Mouse (Mus musculus) testis, adult 2 months (tissue): Measurements from ENCODE around the gene Fbp1. TPM values are rescaled to one million over a fixed set of nuclear protein-coding genes. Genes with fewer than 3 reads are reported as not detected.

Experiments
- H3K27ac ChIP-seq: fragments of 200-500 bp; 2 replicates; pipeline ENCODE4 v1.5.1; 2012; ENCODE audit warnings: low read depth, low read length; ENCODE audit not compliant: control insufficient read depth, insufficient read depth
- H3K27me3 ChIP-seq: fragments of 200-500 bp; 2 replicates; pipeline ENCODE4 v1.6.1; 2012; ENCODE audit warnings: mild to moderate bottlenecking, low read length, moderate library complexity; ENCODE audit not compliant: control insufficient read depth, insufficient read depth
- H3K36me3 ChIP-seq: fragments of 200-500 bp; 2 replicates; pipeline ENCODE4 v1.6.1; 2012; ENCODE audit warnings: mild to moderate bottlenecking, low read length; ENCODE audit not compliant: control insufficient read depth, insufficient read depth
- H3K4me1 ChIP-seq: fragments of 200-500 bp; 2 replicates; pipeline ENCODE4 v1.6.1; 2012; ENCODE audit warnings: low read length; ENCODE audit not compliant: control insufficient read depth, insufficient read depth
- H3K4me3 ChIP-seq: fragments of 200-500 bp; 2 replicates; pipeline ENCODE4 v1.5.1; 2012; ENCODE audit warnings: low read depth, mild to moderate bottlenecking, low read length, moderate library complexity, mixed read lengths; ENCODE audit not compliant: control insufficient read depth
- CTCF ChIP-seq: fragments of 200-500 bp; IDR thresholded peaks from 2 replicates; pipeline ENCODE4 v1.5.1; 2012; ENCODE audit warnings: low read depth, mild to moderate bottlenecking, inconsistent platforms, low read length, moderate library complexity; ENCODE audit not compliant: control insufficient read depth, insufficient read depth, insufficient replicate concordance
- POLR2A ChIP-seq: fragments of 200-500 bp; IDR thresholded peaks from 2 replicates; pipeline ENCODE4 v1.6.1; 2012; ENCODE audit warnings: low read depth, mild to moderate bottlenecking, inconsistent platforms, low read length, moderate library complexity; ENCODE audit not compliant: control insufficient read depth
- polyA plus RNA-seq: library from polyadenylated mRNA; depleted of rRNA; stranded (reverse); fragments of >200 nt; gene quantifications from 2 replicates; pipeline ENCODE4 v1.2.3, GENCODE M21; 2012

The Fbp1 gene
- polyA plus RNA-seq, 1 experiment = 621 TPM

- H3K27me3 ChIP-seq = no peaks in the 10 kb centered on the region
- H3K4me1 ChIP-seq = peaks cover 10% of the 10 kb centered on the region
- H3K4me3 ChIP-seq = no peak overlapping the region
- H3K27ac ChIP-seq = no peak overlapping the region
- TF ChIP-seq POLR2A = no peak
- no peak for TF ChIP-seq CTCF
- no peaks in the 10 kb centered on the region; the same call in 1 of the 2 replicates for H3K36me3 ChIP-seq
Measured at GRCm38 (mm10) chr13:62883436-62883835, 4.6 kb downstream of the Fbp1 start.

DNA sequence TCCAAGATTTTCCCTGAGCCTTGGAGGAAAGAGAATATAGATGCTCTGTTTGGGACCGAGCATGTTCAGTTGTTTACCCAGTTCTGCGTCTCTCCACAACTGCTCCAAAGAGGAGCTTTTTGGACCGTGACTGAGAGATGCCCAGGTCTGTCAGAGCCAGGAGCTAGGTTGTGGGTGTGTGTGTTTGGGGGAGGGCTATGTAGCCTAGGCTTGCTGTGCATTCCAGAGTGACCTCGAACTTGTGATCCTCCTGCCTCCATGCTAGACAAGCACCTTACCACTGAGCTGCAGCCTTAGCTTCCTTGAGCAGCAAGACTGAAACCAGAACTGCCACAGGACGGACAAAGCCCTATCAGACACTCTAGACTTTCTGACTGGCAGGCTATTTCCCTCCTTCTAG is 5.2 kb downstream of the Fbp1 start:
- Histone ChIP-seq H3K4me1 (peaks cover 6% of the 10 kb centered on the region), H3K27me3 (no peaks in the 10 kb centered on the region), H3K27ac (no peak overlapping the region), H3K4me3 (no peak overlapping the region), H3K36me3 (no peaks in the 10 kb centered on the region; the same call in 1 of the 2 replicates)
- TF ChIP-seq POLR2A (no peak), CTCF (no peak)

DNA sequence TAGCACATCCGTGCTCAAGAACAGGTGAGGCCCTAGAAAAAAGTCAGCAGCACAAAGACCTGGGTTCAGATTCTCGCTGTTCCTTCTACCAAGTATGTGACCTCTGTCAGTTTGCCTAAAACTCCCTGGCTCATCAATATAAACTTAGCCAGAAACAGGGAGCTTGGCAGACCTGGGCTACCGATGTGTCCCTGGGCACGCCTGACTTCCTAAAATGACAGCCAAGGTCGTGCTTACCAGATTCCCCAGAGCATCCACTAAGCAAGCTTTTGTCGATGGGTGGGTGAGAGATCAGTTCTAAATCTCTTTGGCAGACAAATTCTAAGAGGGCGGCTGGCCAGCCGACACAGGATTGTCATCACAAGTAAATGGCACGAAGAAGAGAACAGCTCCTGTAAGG is 6.7 kb downstream of the Fbp1 start:
- Histone ChIP-seq H3K27me3 (no peaks in the 10 kb centered on the region), H3K4me3 (no peak overlapping the region), H3K36me3 (no peaks in the 10 kb centered on the region; the same call in 1 of the 2 replicates), H3K4me1 (no peaks in the 10 kb centered on the region; the same call in 1 of the 2 replicates), H3K27ac (no peak overlapping the region)
- no peak for TF ChIP-seq POLR2A
- no peak for TF ChIP-seq CTCF

- no peak for TF ChIP-seq CTCF
- no peak for TF ChIP-seq POLR2A
- no peaks in the 10 kb centered on the region; the same call in 1 of the 2 replicates for H3K4me1 ChIP-seq
- H3K36me3 ChIP-seq = no peaks in the 10 kb centered on the region; the same call in 1 of the 2 replicates
- no peak overlapping the region for H3K4me3 ChIP-seq
- H3K27me3 ChIP-seq = no peaks in the 10 kb centered on the region
- H3K27ac ChIP-seq = no peak overlapping the region
Measured at GRCm38 (mm10) chr13:62879831-62880615, 8.1 kb downstream of the Fbp1 start.

DNA sequence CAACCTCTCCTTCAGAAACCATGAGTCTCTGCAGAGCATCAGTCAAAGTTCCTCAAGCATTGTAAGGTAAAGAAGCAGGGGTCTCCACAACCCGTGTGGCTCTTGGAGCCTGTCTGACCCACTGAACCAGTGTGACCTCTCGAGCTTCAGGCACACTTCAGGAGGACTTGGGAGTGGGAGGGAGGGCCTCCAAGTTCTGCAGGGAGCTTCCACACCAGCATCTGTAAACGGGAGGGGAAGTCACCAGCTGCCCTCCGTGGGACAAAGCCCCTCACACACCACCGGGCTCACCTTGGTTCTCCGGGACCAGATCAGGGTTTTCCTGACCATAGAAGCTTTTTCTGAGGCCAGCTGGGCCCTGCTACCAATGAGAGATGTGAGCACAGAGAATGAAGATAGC is 8.7 kb downstream of the Fbp1 start:
- Histone ChIP-seq H3K27me3 (no peaks in the 10 kb centered on the region), H3K27ac (no peak overlapping the region), H3K4me3 (no peak overlapping the region), H3K36me3 (no peaks in the 10 kb centered on the region; the same call in 1 of the 2 replicates), H3K4me1 (no peaks in the 10 kb centered on the region; the same call in 1 of the 2 replicates)
- TF ChIP-seq CTCF (no peak), POLR2A (no peak)

DNA sequence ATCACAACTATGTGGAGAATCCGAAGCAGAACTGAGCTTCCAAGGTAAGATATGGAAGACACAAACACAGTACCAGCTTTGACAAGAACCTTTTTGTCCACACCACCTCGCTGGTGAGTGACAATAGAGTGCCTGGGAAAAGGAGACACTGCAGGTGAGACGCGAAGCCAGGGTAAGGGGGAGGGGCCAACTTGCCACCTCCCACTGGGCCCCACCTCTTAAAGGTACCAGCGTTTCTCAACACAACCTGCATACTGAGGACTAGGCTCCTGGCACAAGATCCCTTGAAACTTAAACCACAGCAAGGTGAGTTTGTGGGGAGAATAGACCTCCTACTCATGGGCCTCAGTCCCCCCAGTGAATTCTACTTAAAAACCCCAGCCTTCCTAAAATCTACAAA is 10.8 kb downstream of the Fbp1 start:
- Histone ChIP-seq H3K36me3 (no peaks in the 10 kb centered on the region), H3K27ac (no peak overlapping the region), H3K27me3 (no peaks in the 10 kb centered on the region), H3K4me3 (no peak overlapping the region), H3K4me1 (no peaks in the 10 kb centered on the region; the same call in 1 of the 2 replicates)
- TF ChIP-seq CTCF (no peak), POLR2A (no peak)

DNA sequence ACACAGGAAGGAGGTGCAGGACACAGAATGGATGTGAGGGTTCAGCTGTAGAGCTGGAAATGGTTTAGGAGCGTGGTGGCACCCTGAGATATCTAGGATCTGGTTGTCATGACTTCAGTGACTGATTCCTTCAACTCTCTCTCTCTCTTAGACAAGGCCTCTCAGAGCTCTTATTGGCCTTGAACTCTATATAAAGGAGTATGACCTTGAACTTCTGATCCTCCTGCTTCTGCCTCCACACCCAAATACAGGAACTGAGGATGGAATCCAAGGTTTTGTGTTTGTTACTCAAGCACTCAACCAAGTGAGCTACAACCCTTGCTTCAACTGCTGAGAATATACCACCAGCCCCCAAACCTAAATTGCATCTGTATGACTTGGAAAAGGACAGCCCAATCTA is 12.0 kb downstream of the Fbp1 start:
- no peaks in the 10 kb centered on the region for H3K36me3 ChIP-seq
- TF ChIP-seq POLR2A (no peak), CTCF (no peak)
- H3K27me3 ChIP-seq = no peaks in the 10 kb centered on the region
- H3K4me3 ChIP-seq = no peak overlapping the region
- H3K4me1 ChIP-seq = no peaks in the 10 kb centered on the region; the same call in 1 of the 2 replicates
- no peak overlapping the region for H3K27ac ChIP-seq

GRCm38 (mm10) chr13:62872252-62872651 is 15.8 kb downstream of the Fbp1 start:
- Histone ChIP-seq H3K4me1 (no peaks in the 10 kb centered on the region), H3K4me3 (no peak overlapping the region), H3K36me3 (no peaks in the 10 kb centered on the region), H3K27me3 (no peaks in the 10 kb centered on the region), H3K27ac (no peak overlapping the region)
- TF ChIP-seq POLR2A (no peak), CTCF (no peak)
